Mouse (Mus musculus) brain, adult 2 months (tissue): ENCODE measurements around the gene Tmem128.

ENCODE experiments used
- DNase-seq: peaks from one replicate; pipeline ENCODE4 v3.0.0; 2011; ENCODE audit warnings: low read depth, low spot score

The Tmem128 gene

GRCm38 (mm10) chr5:38260107-38260682 lies at the start of gene Tmem128:
Gene Tmem128, plus strand, starts transcription at chr5:38260185.
- DNase-seq, result peak; percentile 83

- peak; percentile 22 for DNase-seq
These were observed 48.3 kb upstream of the Tmem128 start for GRCm38 (mm10) chr5:38211691-38212090.

- peak; percentile 27 for DNase-seq
These were observed 47.0 kb upstream of the Tmem128 start for GRCm38 (mm10) chr5:38213009-38213408.

GRCm38 (mm10) chr5:38219771-38220307 lies 40.1 kb upstream of the Tmem128 start:
- DNase-seq, result peak; percentile 54

- peak; percentile 94 for DNase-seq
These were observed 39.6 kb upstream of the Tmem128 start, which contains the start of the genes Zbtb49 and Lyar for GRCm38 (mm10) chr5:38220328-38220912. Gene Zbtb49, minus strand, starts transcription at chr5:38220457. Gene Lyar, plus strand, starts transcription at chr5:38220470.

- DNase-seq, result peak; percentile 64
These were observed 24.6 kb upstream of the Tmem128 start for GRCm38 (mm10) chr5:38235422-38235821.

- no peak for DNase-seq
These were observed 23.4 kb upstream of the Tmem128 start for GRCm38 (mm10) chr5:38236627-38237026.

- DNase-seq, result no peak
These were observed 19.1 kb upstream of the Tmem128 start for GRCm38 (mm10) chr5:38240727-38241472.

- DNase-seq, result no peak
These were observed 18.5 kb upstream of the Tmem128 start for GRCm38 (mm10) chr5:38241473-38241834.

- DNase-seq, result no peak
These were observed 18.0 kb upstream of the Tmem128 start for GRCm38 (mm10) chr5:38241966-38242365.

GRCm38 (mm10) chr5:38255195-38255594 lies 4.8 kb upstream of the Tmem128 start:
- no peak for DNase-seq

GRCm38 (mm10) chr5:38255644-38256043 lies 4.3 kb upstream of the Tmem128 start:
- no peak for DNase-seq

- DNase-seq, result no peak
These were observed 3.4 kb upstream of the Tmem128 start for GRCm38 (mm10) chr5:38256551-38256950.

- DNase-seq, result peak; percentile 69
These were observed 1.8 kb upstream of the Tmem128 start for GRCm38 (mm10) chr5:38258034-38258772.

GRCm38 (mm10) chr5:38258773-38259146 lies 1.2 kb upstream of the Tmem128 start:
- no peak for DNase-seq

GRCm38 (mm10) chr5:38259455-38260106 lies 404 bp upstream of the Tmem128 start:
- DNase-seq, result no peak

- peak; percentile 35 for DNase-seq
These were observed 11.0 kb downstream of the Tmem128 start for GRCm38 (mm10) chr5:38270942-38271341.

GRCm38 (mm10) chr5:38273831-38274230 lies 13.8 kb downstream of the Tmem128 start:
- DNase-seq, result no peak

- DNase-seq, result no peak
These were observed 15.8 kb downstream of the Tmem128 start, which contains the start of gene Otop1 for GRCm38 (mm10) chr5:38275771-38276170. Gene Otop1, plus strand, starts transcription at chr5:38275972.

- DNase-seq, result no peak
These were observed 16.5 kb downstream of the Tmem128 start for GRCm38 (mm10) chr5:38276451-38276850.
